Mouse (Mus musculus): ENCODE measurements around the gene Sacs. TPM values are rescaled to one million over a fixed set of nuclear protein-coding genes. Genes with fewer than 3 reads are reported as not detected.

Gene Sacs
- polyA plus RNA-seq, 1 experiment from 2014 or later: 7.9 TPM

DNA sequence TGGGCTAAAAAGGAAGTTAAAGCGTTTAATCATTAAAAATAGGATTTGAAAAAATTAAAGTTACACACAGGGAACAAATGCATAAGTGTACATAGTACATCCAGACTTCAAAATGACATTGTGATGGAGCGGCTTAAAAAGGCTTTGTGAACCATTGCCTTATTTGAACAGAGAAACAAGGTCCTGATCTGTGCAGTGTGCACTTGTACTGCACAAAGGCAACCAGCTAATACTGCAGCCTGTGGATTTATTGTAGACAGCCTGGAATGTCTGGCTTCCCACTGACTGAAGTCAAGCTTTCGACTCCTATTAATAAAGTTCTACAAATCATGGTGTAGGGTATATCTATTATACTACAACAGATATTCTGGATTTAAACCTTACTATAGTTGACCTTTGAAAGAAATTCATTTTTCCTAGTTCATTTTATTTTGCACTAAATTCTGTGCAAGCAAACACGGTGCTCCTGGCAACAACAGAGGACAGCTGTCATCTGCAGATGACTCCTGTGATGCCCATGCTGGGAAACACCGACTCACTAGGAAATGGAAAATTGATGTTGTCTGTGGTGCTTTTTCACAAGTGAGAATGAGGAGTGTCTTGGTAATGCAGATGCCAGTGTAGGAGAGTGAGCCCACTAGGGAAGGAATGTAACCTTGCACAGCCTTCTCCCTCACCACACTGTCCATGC lies 86.3 kb downstream of the Sacs start:
- H3K9ac ChIP-seq: no peak overlapping the region
- H3K4me2 ChIP-seq: no peak overlapping the region
- H3K4me1 ChIP-seq (replicated peaks): no peaks in the 10 kb centered on the region
- no peak overlapping the region for H3K27ac ChIP-seq
- ATAC-seq (ENCODE audit: low FRiP score): no peak
- H3K36me3 ChIP-seq: no peaks in the 10 kb centered on the region
- H3K4me3 ChIP-seq: no peak overlapping the region
- no peaks in the 10 kb centered on the region for H3K27me3 ChIP-seq
- 78% methylated on average over 5 of the region's 5 CpGs for WGBS
- H3K9me3 ChIP-seq: no peaks in the 10 kb centered on the region

DNA sequence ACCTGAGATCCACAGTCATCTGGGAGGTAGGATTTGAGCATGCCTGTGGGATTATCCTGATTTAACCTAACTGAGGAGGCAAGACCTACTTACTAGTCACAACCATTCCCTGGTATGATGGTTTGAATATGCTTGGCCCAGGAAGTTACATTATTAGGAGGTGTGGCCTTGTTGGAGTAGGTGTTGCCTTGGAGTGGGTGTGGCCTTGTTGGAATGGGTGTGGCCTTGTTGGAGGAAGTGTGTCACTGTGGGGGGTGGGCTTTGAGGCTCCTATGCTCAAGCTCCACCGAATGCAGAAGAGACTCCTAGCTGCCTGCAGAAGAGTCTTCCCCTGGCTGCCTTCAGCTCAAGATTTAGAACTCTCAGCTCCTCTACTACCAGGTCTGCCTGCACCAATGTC lies 87.9 kb downstream of the Sacs start:
- no peaks in the 10 kb centered on the region for H3K27me3 ChIP-seq
- H3K4me3 ChIP-seq: no peak overlapping the region
- H3K27ac ChIP-seq: no peak overlapping the region
- no peak overlapping the region for H3K9ac ChIP-seq
- no peaks in the 10 kb centered on the region for H3K9me3 ChIP-seq
- H3K36me3 ChIP-seq: no peaks in the 10 kb centered on the region
- no peaks in the 10 kb centered on the region for H3K4me1 ChIP-seq (replicated peaks)
- ATAC-seq (ENCODE audit: low FRiP score): no peak
- WGBS: 44% methylated on average over 1 of the region's 1 CpGs
- H3K4me2 ChIP-seq: no peak overlapping the region

DNA sequence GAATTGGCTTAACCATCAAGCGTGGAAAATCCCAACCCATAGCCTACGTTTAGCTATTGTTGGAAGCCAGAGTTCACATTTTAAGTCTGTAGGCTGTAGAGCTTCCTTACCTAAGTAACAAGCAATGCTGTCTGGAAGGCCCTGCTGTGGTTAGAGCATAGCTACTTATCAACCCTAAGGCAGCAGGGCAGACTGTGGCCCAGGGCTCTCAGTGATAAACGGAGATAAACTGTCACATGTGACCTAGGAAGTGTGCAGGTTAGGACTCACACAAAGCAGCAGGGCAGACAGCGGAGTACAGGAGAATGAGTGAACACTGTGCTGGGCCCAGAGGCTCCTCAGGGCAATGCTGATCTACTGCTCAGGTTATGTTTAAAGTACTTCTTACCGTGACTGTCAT lies 91.5 kb downstream of the Sacs start:
- H3K4me3 ChIP-seq: no peak overlapping the region
- ATAC-seq (ENCODE audit: low FRiP score): no peak
- H3K4me2 ChIP-seq: no peak overlapping the region
- H3K36me3 ChIP-seq: no peaks in the 10 kb centered on the region
- H3K27ac ChIP-seq: no peak overlapping the region
- 93% methylated on average over 5 of the region's 5 CpGs for WGBS
- no peak overlapping the region for H3K9ac ChIP-seq
- H3K9me3 ChIP-seq: no peaks in the 10 kb centered on the region
- H3K27me3 ChIP-seq: no peaks in the 10 kb centered on the region
- H3K4me1 ChIP-seq (replicated peaks): no peaks in the 10 kb centered on the region

DNA sequence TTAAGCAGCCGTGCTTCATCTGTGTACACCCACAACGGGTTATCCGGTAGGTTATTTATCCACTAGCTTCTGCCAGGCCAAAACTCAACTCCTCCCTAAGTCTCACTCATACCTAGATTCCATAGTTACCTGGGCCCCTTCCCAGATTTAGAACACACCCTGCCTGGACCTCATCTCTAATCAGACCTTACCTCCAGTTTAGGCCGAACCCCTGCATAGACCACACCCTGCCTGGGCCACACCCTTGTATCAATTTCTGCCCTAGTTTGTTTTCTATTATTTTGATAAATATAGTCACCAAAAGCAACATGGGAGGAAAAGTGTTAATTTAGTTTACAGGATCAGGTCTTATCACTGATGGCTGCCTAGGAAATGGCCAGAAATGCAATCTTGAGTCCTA lies 91.9 kb downstream of the Sacs start:
- Histone ChIP-seq H3K4me1 (replicated peaks) (no peaks in the 10 kb centered on the region), H3K9ac (no peak overlapping the region), H3K27me3 (no peaks in the 10 kb centered on the region), H3K4me3 (no peak overlapping the region), H3K9me3 (no peaks in the 10 kb centered on the region), H3K27ac (no peak overlapping the region), H3K36me3 (no peaks in the 10 kb centered on the region), H3K4me2 (no peak overlapping the region)
- ATAC-seq (ENCODE audit: low FRiP score): no peak
- WGBS: 98% methylated on average over 4 of the region's 4 CpGs

DNA sequence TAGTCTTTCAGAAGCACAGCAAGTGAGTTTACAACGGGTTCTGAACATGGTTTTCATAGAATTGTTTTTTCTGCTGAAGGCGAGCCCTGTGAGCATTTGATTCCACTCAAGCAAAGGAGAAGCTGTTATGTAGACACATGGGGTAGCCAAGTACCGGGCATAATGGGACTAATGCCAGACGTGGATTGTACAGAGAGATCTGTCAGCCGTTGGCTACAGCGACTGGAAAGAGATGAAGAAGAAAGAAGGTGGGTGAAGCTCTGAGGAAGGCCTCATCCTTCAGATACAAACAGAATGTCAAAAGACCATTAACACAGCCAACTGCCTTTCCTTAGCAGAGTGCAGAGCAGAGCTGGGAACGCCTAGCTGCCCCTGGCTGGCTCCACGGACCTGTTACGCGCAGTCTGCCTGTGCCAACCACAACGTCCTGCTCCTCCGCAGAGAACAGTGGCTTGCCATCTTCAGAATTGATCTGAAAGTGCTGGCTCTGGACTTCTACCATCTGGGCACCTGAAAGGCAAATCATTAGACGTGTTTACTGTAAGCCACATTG lies 93.8 kb downstream of the Sacs start:
- Histone ChIP-seq H3K4me1 (replicated peaks) (no peaks in the 10 kb centered on the region), H3K4me3 (no peak overlapping the region)
- WGBS: 88% methylated on average over 13 of the region's 13 CpGs

DNA sequence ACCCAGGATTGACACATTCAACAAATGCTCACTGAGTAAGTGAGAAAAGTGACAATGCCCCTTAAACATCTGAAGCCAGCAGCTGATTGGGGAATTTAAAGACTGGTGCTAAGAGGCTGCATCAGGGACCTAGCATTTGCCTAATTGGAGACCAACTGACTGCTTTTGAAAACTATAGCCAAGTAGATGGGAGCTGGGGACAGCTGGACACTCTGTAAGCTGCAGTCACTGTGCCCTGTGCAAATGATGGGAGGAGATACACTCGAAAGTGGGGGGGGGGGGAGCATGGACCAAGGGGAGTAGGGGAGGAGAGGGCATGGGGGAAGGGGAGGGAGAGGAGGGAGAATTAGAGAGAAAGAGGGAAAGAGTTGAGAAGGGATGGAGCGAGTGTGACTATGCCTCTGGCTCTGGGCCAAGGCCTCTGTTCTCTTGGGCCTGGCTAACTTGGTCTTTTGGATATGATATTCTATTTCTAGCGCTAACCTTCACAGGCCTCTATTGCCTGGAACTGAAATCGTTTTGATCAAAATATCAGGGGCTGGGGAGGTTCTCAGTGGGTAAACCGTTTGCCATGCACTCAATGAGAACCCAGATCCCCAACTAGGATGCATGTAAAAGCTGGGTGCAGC lies 97.7 kb downstream of the Sacs start:
- no peak for ATAC-seq (ENCODE audit: low FRiP score)
- Histone ChIP-seq H3K4me1 (replicated peaks) (no peaks in the 10 kb centered on the region), H3K36me3 (no peaks in the 10 kb centered on the region), H3K9ac (no peak overlapping the region), H3K4me3 (no peak overlapping the region), H3K27me3 (no peaks in the 10 kb centered on the region), H3K9me3 (no peaks in the 10 kb centered on the region), H3K27ac (no peak overlapping the region), H3K4me2 (no peak overlapping the region)
- WGBS: 65% methylated on average over 5 of the region's 5 CpGs

More for the DNA sequence above, 93.8 kb downstream of the Sacs start:
- no peak for ATAC-seq (ENCODE audit: low FRiP score)
- H3K36me3 ChIP-seq: no peaks in the 10 kb centered on the region
- H3K27ac ChIP-seq: no peak overlapping the region
- H3K4me2 ChIP-seq: no peak overlapping the region
- H3K27me3 ChIP-seq: no peaks in the 10 kb centered on the region
- no peak overlapping the region for H3K9ac ChIP-seq
- H3K9me3 ChIP-seq: no peaks in the 10 kb centered on the region

DNA sequence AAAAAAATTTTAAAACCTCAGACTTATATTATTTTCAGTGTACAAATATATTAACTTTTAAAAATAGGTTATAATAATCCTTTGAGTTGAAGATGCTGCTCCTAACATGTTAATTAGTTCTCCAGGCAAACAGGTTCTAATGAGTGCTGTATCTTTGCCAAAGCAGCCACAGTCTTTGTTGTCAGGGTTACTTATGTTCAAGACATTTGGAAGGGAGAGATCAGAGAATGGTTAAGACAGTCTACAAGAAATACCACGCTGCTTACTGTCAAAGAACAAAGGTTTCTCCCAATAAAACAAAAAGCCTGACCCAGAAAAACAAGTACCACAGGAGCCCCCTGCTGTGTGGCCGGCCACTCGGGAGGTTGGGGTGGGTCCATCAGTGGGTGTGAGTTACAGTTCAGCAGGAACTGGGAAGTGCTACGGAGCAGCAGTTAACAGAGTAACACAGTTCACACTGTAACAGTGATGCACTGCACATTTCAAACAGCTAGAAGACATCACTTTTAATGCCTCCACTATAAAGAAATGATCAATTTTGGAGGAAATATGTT lies 98.9 kb downstream of the Sacs start:
- Histone ChIP-seq H3K9ac (no peak overlapping the region), H3K36me3 (no peaks in the 10 kb centered on the region), H3K4me3 (no peak overlapping the region), H3K27ac (no peak overlapping the region), H3K9me3 (no peaks in the 10 kb centered on the region), H3K4me2 (no peak overlapping the region), H3K27me3 (no peaks in the 10 kb centered on the region), H3K4me1 (replicated peaks) (no peaks in the 10 kb centered on the region)
- no peak for ATAC-seq (ENCODE audit: low FRiP score)
- WGBS: 14% methylated on average over 4 of the region's 4 CpGs

DNA sequence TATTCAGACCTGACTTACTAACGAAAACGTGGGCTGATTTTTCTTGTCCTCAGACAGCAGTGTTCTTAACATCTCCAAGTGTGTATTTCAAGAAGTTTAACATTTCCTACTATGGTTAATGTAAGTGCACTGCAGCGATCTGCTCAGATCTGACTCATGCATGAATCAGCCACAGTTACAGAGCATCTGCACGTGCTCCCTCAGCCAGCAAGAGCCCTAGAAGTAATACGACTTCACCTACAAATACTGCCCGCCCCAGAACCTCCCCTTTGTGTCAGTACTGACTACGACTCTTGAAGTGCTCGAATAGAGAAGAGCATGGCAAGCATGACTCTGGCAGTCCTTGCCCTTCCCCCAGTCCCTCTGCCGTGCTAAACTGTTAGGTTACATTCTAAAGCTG lies 100.5 kb downstream of the Sacs start:
- no peak overlapping the region for H3K4me3 ChIP-seq
- 81% methylated on average over 9 of the region's 9 CpGs for WGBS
- ATAC-seq (ENCODE audit: low FRiP score): no peak

DNA sequence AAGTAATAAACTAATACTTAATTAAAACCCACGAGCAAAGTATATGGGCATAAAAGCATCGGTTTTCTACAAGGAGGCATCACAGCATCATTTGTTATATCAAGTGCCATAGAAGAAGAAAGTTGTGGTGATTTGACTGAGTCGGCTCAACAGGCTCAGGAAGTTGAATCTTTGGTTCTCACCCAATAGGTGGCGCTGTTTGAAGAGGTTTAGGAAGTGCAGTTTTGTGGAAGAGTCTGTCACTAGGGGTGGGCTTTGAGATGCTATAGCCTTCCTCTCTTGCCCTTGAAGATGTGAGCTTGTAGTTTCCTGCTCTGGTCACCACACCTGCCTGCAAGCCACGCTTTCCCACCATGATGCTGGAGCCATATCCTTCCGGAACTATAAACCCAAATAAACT lies 104.4 kb downstream of the Sacs start:
- Histone ChIP-seq H3K27me3 (no peaks in the 10 kb centered on the region), H3K27ac (no peak overlapping the region), H3K4me2 (no peak overlapping the region), H3K4me1 (replicated peaks) (no peaks in the 10 kb centered on the region), H3K9me3 (no peaks in the 10 kb centered on the region), H3K36me3 (no peaks in the 10 kb centered on the region), H3K4me3 (no peak overlapping the region), H3K9ac (no peak overlapping the region)
- no peak for ATAC-seq (ENCODE audit: low FRiP score)
- WGBS: 40% methylated on average over 6 of the region's 6 CpGs

More for the DNA sequence above, 100.5 kb downstream of the Sacs start:
- no peaks in the 10 kb centered on the region for H3K36me3 ChIP-seq
- H3K9me3 ChIP-seq: no peaks in the 10 kb centered on the region
- no peak overlapping the region for H3K9ac ChIP-seq
- no peak overlapping the region for H3K27ac ChIP-seq
- no peaks in the 10 kb centered on the region for H3K27me3 ChIP-seq
- H3K4me1 ChIP-seq (replicated peaks): no peaks in the 10 kb centered on the region
- no peak overlapping the region for H3K4me2 ChIP-seq

DNA sequence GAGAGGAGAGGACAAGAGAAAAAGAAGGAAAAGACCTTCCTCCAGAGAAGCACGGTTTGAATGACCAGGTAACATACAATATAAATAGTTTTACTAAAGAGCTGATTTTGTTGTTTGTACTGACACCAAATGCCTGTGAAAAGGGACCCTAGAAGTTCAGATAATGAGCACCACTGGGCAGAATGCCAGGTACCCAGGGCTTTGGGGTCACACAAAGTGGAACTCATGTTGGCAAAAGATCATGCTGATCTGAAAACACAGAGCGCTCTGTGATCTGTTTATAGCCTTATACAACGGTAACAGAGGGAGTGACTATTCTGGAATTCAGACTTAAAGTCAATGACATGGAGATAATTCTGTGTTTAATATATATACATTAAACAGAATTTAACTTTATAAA lies 108.2 kb downstream of the Sacs start:
- Histone ChIP-seq H3K4me3 (no peak overlapping the region), H3K36me3 (no peaks in the 10 kb centered on the region), H3K27ac (no peak overlapping the region), H3K4me2 (no peak overlapping the region), H3K9me3 (peaks cover 9% of the 10 kb centered on the region), H3K4me1 (replicated peaks) (no peaks in the 10 kb centered on the region), H3K9ac (no peak overlapping the region), H3K27me3 (no peaks in the 10 kb centered on the region)
- ATAC-seq (ENCODE audit: low FRiP score): no peak
- 86% methylated on average over 3 of the region's 3 CpGs for WGBS

DNA sequence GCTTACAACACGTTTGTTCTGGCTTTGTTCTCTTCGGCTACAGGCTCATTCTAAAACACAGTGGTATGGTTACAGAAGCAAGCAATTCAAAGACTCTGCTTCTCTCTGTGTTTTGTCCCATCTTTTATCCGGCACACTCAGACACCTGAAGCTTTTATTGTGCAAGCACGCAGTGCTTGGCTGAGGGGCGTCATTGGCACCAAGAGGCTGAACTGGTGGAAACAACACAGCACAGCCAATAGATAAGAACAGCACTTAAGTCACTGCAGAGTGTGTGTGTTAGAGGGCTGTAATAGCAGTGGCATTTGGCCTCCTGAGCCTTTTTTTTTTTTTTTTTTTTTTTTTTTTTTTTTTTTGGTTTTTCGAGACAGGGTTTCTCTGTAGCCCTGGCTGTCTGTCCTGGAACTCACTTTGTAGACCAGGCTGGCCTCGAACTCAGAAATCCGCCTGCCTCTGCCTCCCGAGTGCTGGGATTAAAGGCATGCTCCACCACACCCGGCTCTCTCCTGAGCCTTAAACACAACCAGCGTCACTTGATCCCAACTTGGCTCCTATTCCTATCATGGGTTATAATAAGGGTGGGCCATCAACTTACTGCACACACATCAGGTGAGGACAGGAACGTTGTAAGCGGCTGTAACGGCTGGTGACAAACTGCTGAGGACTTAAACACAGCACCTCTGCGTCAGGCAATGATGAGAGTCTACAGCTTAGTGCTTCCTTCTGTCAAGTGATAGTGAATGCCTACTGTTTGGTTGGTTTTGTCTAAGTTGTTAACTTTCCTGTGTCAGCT lies 114.5 kb downstream of the Sacs start:
- no peaks in the 10 kb centered on the region for H3K4me1 ChIP-seq (replicated peaks)
- H3K27ac ChIP-seq: no peak overlapping the region
- H3K27me3 ChIP-seq: no peaks in the 10 kb centered on the region
- H3K4me2 ChIP-seq: no peak overlapping the region
- H3K36me3 ChIP-seq: no peaks in the 10 kb centered on the region
- H3K4me3 ChIP-seq: no peak overlapping the region
- 92% methylated on average over 14 of the region's 15 CpGs for WGBS
- H3K9me3 ChIP-seq: peaks cover 9% of the 10 kb centered on the region
- H3K9ac ChIP-seq: no peak overlapping the region
- no peak for ATAC-seq (ENCODE audit: low FRiP score)

DNA sequence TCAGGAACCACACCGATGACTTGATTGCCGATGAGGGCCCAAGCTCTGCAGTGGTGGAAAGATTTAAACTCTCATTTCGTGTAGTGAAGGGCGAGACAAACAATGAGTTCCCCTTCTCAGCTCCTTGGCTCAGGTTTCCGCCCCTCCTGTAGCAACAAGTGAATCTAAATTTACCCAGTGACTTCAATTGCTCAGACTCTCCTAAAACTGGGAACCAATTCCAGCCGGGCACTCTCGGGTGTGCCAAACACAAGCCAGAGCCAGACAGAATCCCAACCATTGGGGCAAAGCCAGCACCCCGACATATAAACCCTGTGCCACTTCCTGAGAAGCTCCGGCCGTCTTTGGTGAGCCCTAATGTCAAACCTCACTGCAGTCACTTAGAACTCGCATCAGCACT lies 120.1 kb downstream of the Sacs start, which contains the start of gene Sgcg:
Gene Sgcg, minus strand, starts transcription at position 139 of the 400 bp plus-strand sequence.
- WGBS: 74% methylated on average over 11 of the region's 11 CpGs
- ATAC-seq (ENCODE audit: low FRiP score): no peak

More for the DNA sequence above, 120.1 kb downstream of the Sacs start, which contains the start of gene Sgcg:
- Histone ChIP-seq H3K27me3 (no peaks in the 10 kb centered on the region), H3K4me2 (no peak within 1 kb of the TSS), H3K4me3 (no peak within 1 kb of the TSS), H3K4me1 (replicated peaks) (no peaks in the 10 kb centered on the region), H3K9ac (no peak within 1 kb of the TSS), H3K9me3 (no peaks in the 10 kb centered on the region), H3K27ac (no peak within 1 kb of the TSS), H3K36me3 (no peaks in the 10 kb centered on the region)

All from hindbrain, embryonic 13.5 days (tissue).